Mouse (Mus musculus): ENCODE measurements around the gene Ccl21a.
"Not testable (repeated sequence)": the region's sequence is repeated elsewhere in the genome, so short reads cannot be mapped to it uniquely, and the experiment has no call there.

The Ccl21a gene

GRCm38 (mm10) chr4:42773893-42774292 is at the start of gene Ccl21a:
Ccl21a (minus strand) TSS chr4:42773993.
- DNase-seq (ENCODE audit: low read depth, low spot score), result not testable (repeated sequence)

- DNase-seq (ENCODE audit: low read depth, low spot score), result not testable (repeated sequence)
Measured at GRCm38 (mm10) chr4:42756477-42756876, 17.3 kb downstream of the Ccl21a start, which contains the start of gene Ccl19. Ccl19 (minus strand) TSS chr4:42756577.

GRCm38 (mm10) chr4:42735245-42735644 is 38.5 kb downstream of the Ccl21a start, which contains the start of gene 4930578G10Rik:
4930578G10Rik (plus strand) TSS chr4:42735545.
- DNase-seq (ENCODE audit: low read depth, low spot score), result not testable (repeated sequence)
